Mouse (Mus musculus) E14TG2a.4 (cell line): ENCODE measurements around the gene Golt1b.

ENCODE experiments used
- CTCF ChIP-seq: conservative IDR thresholded peaks from 2 replicates; pipeline ENCODE4 v1.5.1; 2014; ENCODE audit warnings: low read length
- NANOG ChIP-seq: IDR thresholded peaks from 2 replicates; pipeline ENCODE4 v1.6.1; 2014; ENCODE audit warnings: borderline replicate concordance, low read length, mixed read lengths
- POU5F1 ChIP-seq: IDR thresholded peaks from 2 replicates; pipeline ENCODE4 v1.6.1; 2014; ENCODE audit warnings: low read length, borderline replicate concordance

- TF ChIP-seq CTCF = no peak
- TF ChIP-seq POU5F1 = no peak
- no peak for TF ChIP-seq NANOG
Measured at GRCm38 (mm10) chr6:142346181-142347110, 40.6 kb upstream of the Golt1b start.
